Mouse (Mus musculus) embryonic facial prominence, embryonic 12.5 days (tissue): Measurements from ENCODE around the gene Smim24. TPM values are rescaled to one million over a fixed set of nuclear protein-coding genes. Genes with fewer than 3 reads are reported as not detected.

Experiments
- ATAC-seq: fragments of 200-750 bp; cut with Nextera tagmentation; 2 replicates; pipeline ENCODE4 v1.8.0; 2017; ENCODE audit not compliant: insufficient number of reproducible peaks, insufficient read depth, low FRiP score, low TSS enrichment
- H3K27ac ChIP-seq: fragments of 300-500 bp; sonication (generic); 2 replicates; pipeline ENCODE4 v1.5.1; 2016; ENCODE audit warnings: mild to moderate bottlenecking
- H3K27me3 ChIP-seq: fragments of 300-500 bp; sonication (generic); 2 replicates; pipeline ENCODE4 v1.6.1; 2016; ENCODE audit warnings: mild to moderate bottlenecking, moderate library complexity
- H3K36me3 ChIP-seq: fragments of 300-500 bp; sonication (generic); 2 replicates; pipeline ENCODE4 v1.6.1; 2016; ENCODE audit warnings: mild to moderate bottlenecking
- H3K4me1 ChIP-seq: fragments of 300-500 bp; sonication (generic); 2 replicates; pipeline ENCODE4 v1.6.1; 2016
- H3K4me2 ChIP-seq: fragments of 300-500 bp; sonication (generic); replicated peaks from 2 replicates; pipeline ENCODE4 v1.6.1; 2016; ENCODE audit warnings: mild to moderate bottlenecking, moderate library complexity
- H3K4me3 ChIP-seq: fragments of 300-500 bp; sonication (generic); 2 replicates; pipeline ENCODE4 v1.5.1; 2016; ENCODE audit warnings: mild to moderate bottlenecking
- H3K9ac ChIP-seq: fragments of 300-500 bp; sonication (generic); 2 replicates; pipeline ENCODE4 v1.6.1; 2016; ENCODE audit warnings: mild to moderate bottlenecking, moderate library complexity
- H3K9me3 ChIP-seq: fragments of 300-500 bp; sonication (generic); 2 replicates; pipeline ENCODE4 v1.6.1; 2016; ENCODE audit warnings: mild to moderate bottlenecking, moderate library complexity
- WGBS: fragments of 180-500 bp; shearing (Covaris S2); methylation state at CpG from one replicate; pipeline ENCODE4 v1.1.7; 2016; 5-methylcytosine and 5-hydroxymethylcytosine counted together
- polyA plus RNA-seq: library from polyadenylated mRNA; unstranded; fragments of >200 nt; fragmentation: Nextera tagmentation; extraction: Ambion mirVana; gene quantifications from 2 replicates; pipeline ENCODE4 v1.2.1, GENCODE M21; 2016

Gene Smim24
- 3.1 and 3.4 TPM in 2 replicates for polyA plus RNA-seq

- peak within 1 kb of the TSS; percentile 48 for H3K9ac ChIP-seq
- peak within 1 kb of the TSS; percentile 50 for H3K4me2 ChIP-seq
- WGBS, result 63% methylated on average over 14 of the region's 14 CpGs
- no peaks in the 10 kb centered on the region for H3K9me3 ChIP-seq
- H3K36me3 ChIP-seq, result peaks cover 12% of the 10 kb centered on the region
- peaks cover 20% of the 10 kb centered on the region for H3K4me1 ChIP-seq
- no peak for ATAC-seq
- H3K27me3 ChIP-seq, result no peaks in the 10 kb centered on the region
- H3K4me3 ChIP-seq, result peak within 1 kb of the TSS; percentile 24
- H3K27ac ChIP-seq, result peak within 1 kb of the TSS; percentile 66
These were observed at the start of gene Smim24 for GRCm38 (mm10) chr10:81392781-81393185. Gene Smim24 (plus strand): TSS chr10:81393051.

- Histone ChIP-seq H3K4me1 (peaks cover 25% of the 10 kb centered on the region), H3K4me2 (no peak overlapping the region), H3K27me3 (peaks cover 68% of the 10 kb centered on the region), H3K27ac (no peak overlapping the region), H3K4me3 (no peak overlapping the region), H3K36me3 (peaks cover 22% of the 10 kb centered on the region), H3K9ac (no peak overlapping the region), H3K9me3 (no peaks in the 10 kb centered on the region)
- 54% methylated on average over 8 of the region's 8 CpGs for WGBS
- no peak for ATAC-seq
These were observed 48.3 kb upstream of the Smim24 start for GRCm38 (mm10) chr10:81344421-81345161.

- Histone ChIP-seq H3K4me3 (no peak overlapping the region), H3K4me2 (no peak overlapping the region), H3K4me1 (peaks cover 27% of the 10 kb centered on the region), H3K36me3 (peaks cover 22% of the 10 kb centered on the region), H3K27ac (no peak overlapping the region), H3K27me3 (peaks cover 67% of the 10 kb centered on the region), H3K9me3 (no peaks in the 10 kb centered on the region), H3K9ac (no peak overlapping the region)
- WGBS, result 77% methylated on average over 4 of the region's 4 CpGs
- ATAC-seq, result no peak
These were observed 47.7 kb upstream of the Smim24 start for GRCm38 (mm10) chr10:81345162-81345534.

- 9% methylated on average over 55 of the region's 55 CpGs for WGBS
- peak overlapping the region; percentile 28; the same call in 1 of the 2 replicates for H3K9ac ChIP-seq
- peaks cover 54% of the 10 kb centered on the region for H3K27me3 ChIP-seq
These were observed 46.3 kb upstream of the Smim24 start for GRCm38 (mm10) chr10:81346453-81347067.

GRCm38 (mm10) chr10:81349146-81349545 is 43.7 kb upstream of the Smim24 start:
- Histone ChIP-seq H3K4me2 (peak overlapping the region; percentile 90), H3K9me3 (no peaks in the 10 kb centered on the region), H3K36me3 (peaks cover 22% of the 10 kb centered on the region), H3K4me1 (peaks cover 24% of the 10 kb centered on the region), H3K27me3 (peaks cover 29% of the 10 kb centered on the region), H3K27ac (peak overlapping the region; percentile 54; the same call in 1 of the 2 replicates), H3K9ac (peak overlapping the region; percentile 91), H3K4me3 (peak overlapping the region; percentile 94)
- no peak for ATAC-seq
- 4% methylated on average over 11 of the region's 12 CpGs for WGBS

More at GRCm38 (mm10) chr10:81346453-81347067, 46.3 kb upstream of the Smim24 start:
- ATAC-seq, result no peak
- peaks cover 22% of the 10 kb centered on the region for H3K36me3 ChIP-seq
- H3K4me1 ChIP-seq, result peaks cover 27% of the 10 kb centered on the region
- H3K4me2 ChIP-seq, result peak overlapping the region; percentile 52
- H3K27ac ChIP-seq, result no peak overlapping the region
- peak overlapping the region; percentile 20 for H3K4me3 ChIP-seq
- no peaks in the 10 kb centered on the region for H3K9me3 ChIP-seq

- Histone ChIP-seq H3K9me3 (no peaks in the 10 kb centered on the region), H3K9ac (peak overlapping the region; percentile 91), H3K4me2 (peak overlapping the region; percentile 90), H3K36me3 (peaks cover 22% of the 10 kb centered on the region), H3K4me3 (peak overlapping the region; percentile 94), H3K27me3 (peaks cover 21% of the 10 kb centered on the region), H3K4me1 (peaks cover 24% of the 10 kb centered on the region), H3K27ac (peak overlapping the region; percentile 75)
- under 1% methylated on average over 29 of the region's 29 CpGs for whole genome bisulfite sequencing
- ATAC-seq, result peak; percentile 3; the same call in 1 of the 2 replicates
These were observed 42.9 kb upstream of the Smim24 start for GRCm38 (mm10) chr10:81349961-81350350.

GRCm38 (mm10) chr10:81350351-81351063 is 42.3 kb upstream of the Smim24 start, which contains the start of gene Hmg20b:
Gene Hmg20b (minus strand): TSS chr10:81350480.
- Histone ChIP-seq H3K4me2 (peak within 1 kb of the TSS; percentile 90), H3K9ac (peak within 1 kb of the TSS; percentile 91), H3K27ac (peak within 1 kb of the TSS; percentile 75), H3K4me3 (peak within 1 kb of the TSS; percentile 94), H3K9me3 (no peaks in the 10 kb centered on the region), H3K4me1 (peaks cover 24% of the 10 kb centered on the region), H3K36me3 (peaks cover 17% of the 10 kb centered on the region), H3K27me3 (peaks cover 16% of the 10 kb centered on the region)
- peak; percentile 94 for ATAC-seq
- 0% methylated on average over 54 of the region's 54 CpGs for WGBS

- H3K4me2 ChIP-seq, result no peak overlapping the region
- peaks cover 15% of the 10 kb centered on the region for H3K36me3 ChIP-seq
- no peak overlapping the region for H3K4me3 ChIP-seq
- no peak overlapping the region for H3K27ac ChIP-seq
- no peak overlapping the region for H3K9ac ChIP-seq
- no peak for ATAC-seq
- H3K27me3 ChIP-seq, result peaks cover 8% of the 10 kb centered on the region; the same call in 1 of the 2 replicates
- WGBS, result 26% methylated on average over 9 of the region's 9 CpGs
- H3K9me3 ChIP-seq, result no peaks in the 10 kb centered on the region
- H3K4me1 ChIP-seq, result peaks cover 19% of the 10 kb centered on the region
These were observed 41.1 kb upstream of the Smim24 start for GRCm38 (mm10) chr10:81351678-81352291.

- no peaks in the 10 kb centered on the region for H3K27me3 ChIP-seq
- H3K27ac ChIP-seq, result no peak overlapping the region
- no peaks in the 10 kb centered on the region for H3K36me3 ChIP-seq
- H3K4me2 ChIP-seq, result no peak overlapping the region
- 52% methylated on average over 9 of the region's 9 CpGs for WGBS
- no peaks in the 10 kb centered on the region for H3K9me3 ChIP-seq
- ATAC-seq, result no peak
- no peak overlapping the region for H3K4me3 ChIP-seq
- H3K9ac ChIP-seq, result no peak overlapping the region
- H3K4me1 ChIP-seq, result peaks cover 13% of the 10 kb centered on the region
These were observed 37.9 kb upstream of the Smim24 start for GRCm38 (mm10) chr10:81354738-81355477.

GRCm38 (mm10) chr10:81355533-81355932 is 37.3 kb upstream of the Smim24 start:
- 73% methylated on average over 4 of the region's 4 CpGs for WGBS
- Histone ChIP-seq H3K4me2 (no peak overlapping the region), H3K27me3 (no peaks in the 10 kb centered on the region), H3K27ac (no peak overlapping the region), H3K4me3 (no peak overlapping the region), H3K9ac (no peak overlapping the region), H3K36me3 (no peaks in the 10 kb centered on the region), H3K4me1 (peaks cover 16% of the 10 kb centered on the region), H3K9me3 (no peaks in the 10 kb centered on the region)
- no peak for ATAC-seq
